Mouse (Mus musculus) myocyte (in vitro differentiated cells): ENCODE data around the gene Hao2. TPM values are rescaled to one million over a fixed set of nuclear protein-coding genes. Genes with fewer than 3 reads are reported as not detected.

Source experiments
- H3K27me3 ChIP-seq: one replicate; pipeline ENCODE4 v1.6.1; 2011; ENCODE audit not compliant: control insufficient read depth, insufficient read depth, insufficient read length
- H3K36me3 ChIP-seq: one replicate; pipeline ENCODE4 v1.6.1; 2011; ENCODE audit not compliant: control insufficient read depth, insufficient read depth
- H3K4me2 ChIP-seq: one replicate; pipeline ENCODE4 v1.6.1; 2011; ENCODE audit warnings: low read depth, control low read depth
- H3K4me3 ChIP-seq: one replicate; pipeline ENCODE4 v1.5.1; 2011; ENCODE audit warnings: mild to moderate bottlenecking, control low read depth, moderate library complexity
- H3K79me2 ChIP-seq: one replicate; pipeline ENCODE4 v1.6.1; 2011; ENCODE audit not compliant: control insufficient read depth, insufficient read depth
- H3ac ChIP-seq: one replicate; pipeline ENCODE4 v1.6.1; 2011; ENCODE audit not compliant: control insufficient read depth, insufficient read length
- CEBPB ChIP-seq: IDR thresholded peaks from 2 replicates; pipeline ENCODE4 v1.6.1; 2011; ENCODE audit warnings: mild to moderate bottlenecking, moderate library complexity; ENCODE audit not compliant: poor library complexity, insufficient read depth, severe bottlenecking
- E2F4 ChIP-seq: IDR thresholded peaks from one replicate; pipeline ENCODE4 v1.6.1; 2011; ENCODE audit warnings: mild to moderate bottlenecking, control low read depth, moderate library complexity; ENCODE audit not compliant: insufficient read depth
- MAX ChIP-seq: IDR thresholded peaks from one replicate; pipeline ENCODE4 v1.6.1; 2011; ENCODE audit warnings: low read depth, mild to moderate bottlenecking, control low read depth
- MYOD1 ChIP-seq, 3 experiments: IDR thresholded peaks; one replicate each; pipeline ENCODE4 v1.6.1; 2011; ENCODE audit warnings: control low read depth in 2 of 3, low read depth in 2 of 3, mild to moderate bottlenecking in 2 of 3, moderate library complexity in 1 of 3; ENCODE audit not compliant: insufficient read length in 2 of 3, control insufficient read depth in 1 of 3
- MYOG ChIP-seq, 3 experiments: IDR thresholded peaks; one replicate each; pipeline ENCODE4 v1.6.1; 2011; ENCODE audit warnings: control low read depth in 2 of 3, low read depth in 2 of 3, mild to moderate bottlenecking in 2 of 3; ENCODE audit not compliant: insufficient read length in 2 of 3, control insufficient read depth in 1 of 3, insufficient read depth in 1 of 3
- POLR2A ChIP-seq: IDR thresholded peaks from one replicate; pipeline ENCODE4 v1.6.1; 2011; ENCODE audit warnings: low read depth, mild to moderate bottlenecking, control low read depth, moderate library complexity; ENCODE audit not compliant: insufficient read length
- POLR2AphosphoS2 ChIP-seq: IDR thresholded peaks from one replicate; pipeline ENCODE4 v1.6.1; 2011; ENCODE audit warnings: low read depth, control low read depth; ENCODE audit not compliant: insufficient read length
- REST ChIP-seq: IDR thresholded peaks from one replicate; pipeline ENCODE4 v1.6.1; 2011; ENCODE audit warnings: mild to moderate bottlenecking, control low read depth, moderate library complexity; ENCODE audit not compliant: insufficient read depth, insufficient read length
- SRF ChIP-seq: IDR thresholded peaks from one replicate; pipeline ENCODE4 v1.6.1; 2011; ENCODE audit warnings: low read depth; ENCODE audit not compliant: control insufficient read depth, insufficient read length
- TCF12 ChIP-seq: IDR thresholded peaks from one replicate; pipeline ENCODE4 v1.6.1; 2011; ENCODE audit warnings: mild to moderate bottlenecking, control low read depth; ENCODE audit not compliant: poor library complexity, insufficient read depth, severe bottlenecking
- TCF3 ChIP-seq: IDR thresholded peaks from one replicate; pipeline ENCODE4 v1.6.1; 2011; ENCODE audit warnings: low read depth, control low read depth; ENCODE audit not compliant: insufficient read length
- USF1 ChIP-seq: IDR thresholded peaks from one replicate; pipeline ENCODE4 v1.6.1; 2011; ENCODE audit warnings: low read depth, mild to moderate bottlenecking, control low read depth, moderate library complexity
- polyA plus RNA-seq: library from polyadenylated mRNA; unstranded; fragments of >200 nt; fragmentation: generic; extraction: Trizol; gene quantifications from one replicate; pipeline ENCODE4 v1.2.1, GENCODE M21; 2012; ENCODE audit warnings: missing spikeins

Hao2 gene
- polyA plus RNA-seq, 1 experiment = not detected

- H3K27me3 ChIP-seq = no peaks in the 10 kb centered on the region
- H3K36me3 ChIP-seq = no peaks in the 10 kb centered on the region
- no peak overlapping the region for H3K4me3 ChIP-seq
- H3K79me2 ChIP-seq = no peaks in the 10 kb centered on the region
- H3ac ChIP-seq = no peak overlapping the region
- no peak overlapping the region for H3K4me2 ChIP-seq
- TF ChIP-seq MAX = no peak
Measured at GRCm38 (mm10) chr3:98916856-98917255, 23.8 kb upstream of the Hao2 start.

GRCm38 (mm10) chr3:98915659-98916058, 22.6 kb upstream of the Hao2 start:
- Histone ChIP-seq H3K4me3 (no peak overlapping the region), H3K27me3 (no peaks in the 10 kb centered on the region), H3K4me2 (no peak overlapping the region), H3K36me3 (no peaks in the 10 kb centered on the region), H3K79me2 (no peaks in the 10 kb centered on the region), H3ac (no peak overlapping the region)
- TF ChIP-seq TCF3 = no peak
- no peak for TF ChIP-seq MYOG (IDR thresholded peaks at IDR 0.05; ENCODE audit: control insufficient read depth in 1 of 3, insufficient read depth in 1 of 3, insufficient read length in 2 of 3, low read depth in 2 of 3)
- no peak for TF ChIP-seq MAX
- no peak for TF ChIP-seq CEBPB
- TF ChIP-seq TCF12 = no peak
- no peak for TF ChIP-seq SRF
- no peak for TF ChIP-seq E2F4
- no peak for TF ChIP-seq USF1
- TF ChIP-seq MYOD1 (IDR thresholded peaks at IDR 0.05; ENCODE audit: control insufficient read depth in 1 of 3, insufficient read length in 2 of 3, low read depth in 2 of 3) = no peak
- TF ChIP-seq REST = no peak
- no peak for TF ChIP-seq POLR2AphosphoS2
- TF ChIP-seq POLR2A = no peak

- TF ChIP-seq POLR2A (no peak), MYOD1 (IDR thresholded peaks at IDR 0.05; ENCODE audit: control insufficient read depth in 1 of 3, insufficient read length in 2 of 3, low read depth in 2 of 3) (no peak), SRF (no peak), USF1 (no peak), POLR2AphosphoS2 (no peak), TCF12 (no peak), MAX (no peak), REST (no peak)
- no peak overlapping the region for H3K4me2 ChIP-seq
- H3K79me2 ChIP-seq = no peaks in the 10 kb centered on the region
- H3ac ChIP-seq = no peak overlapping the region
- H3K4me3 ChIP-seq = no peak overlapping the region
- H3K27me3 ChIP-seq = no peaks in the 10 kb centered on the region
- H3K36me3 ChIP-seq = no peaks in the 10 kb centered on the region
Measured at GRCm38 (mm10) chr3:98913591-98913990, 20.6 kb upstream of the Hao2 start.

GRCm38 (mm10) chr3:98897606-98898005, 4.6 kb upstream of the Hao2 start:
- TF ChIP-seq SRF (no peak), MAX (no peak), CEBPB (no peak)

GRCm38 (mm10) chr3:98895071-98895601, 2.1 kb upstream of the Hao2 start:
- H3ac ChIP-seq = no peak overlapping the region
- no peaks in the 10 kb centered on the region for H3K27me3 ChIP-seq
- H3K4me2 ChIP-seq = peak overlapping the region; percentile 61
- no peaks in the 10 kb centered on the region for H3K79me2 ChIP-seq
- TF ChIP-seq E2F4 (no peak), USF1 (no peak), MYOG (IDR thresholded peaks at IDR 0.05; ENCODE audit: control insufficient read depth in 1 of 3, insufficient read depth in 1 of 3, insufficient read length in 2 of 3, low read depth in 2 of 3) (no peak), TCF3 (no peak), SRF (no peak), MAX (no peak), TCF12 (no peak), CEBPB (no peak)
- no peaks in the 10 kb centered on the region for H3K36me3 ChIP-seq
- no peak overlapping the region for H3K4me3 ChIP-seq

More at GRCm38 (mm10) chr3:98897606-98898005, 4.6 kb upstream of the Hao2 start:
- H3ac ChIP-seq = no peak overlapping the region
- H3K79me2 ChIP-seq = no peaks in the 10 kb centered on the region
- H3K4me2 ChIP-seq = no peak overlapping the region
- H3K27me3 ChIP-seq = no peaks in the 10 kb centered on the region
- no peak overlapping the region for H3K4me3 ChIP-seq
- no peaks in the 10 kb centered on the region for H3K36me3 ChIP-seq
